Mouse (Mus musculus) layer of hippocampus, adult 18-20 months (tissue): ENCODE data around the gene Notch4. TPM values are rescaled to one million over a fixed set of nuclear protein-coding genes. Genes with fewer than 3 reads are reported as not detected.

Experiments used
- DNase-seq, 2 experiments: peaks; one replicate each; pipeline ENCODE4 v3.0.0; 2022; ENCODE audit warnings: low spot score in 2 of 2
- total RNA-seq, 2 experiments: library from RNA; stranded (reverse); gene quantifications; 2 replicates each; pipeline ENCODE4 v1.2.3; 2021

Notch4 gene
- total RNA-seq, 2 experiments from 2014 or later: 9.0 TPM

- DNase-seq: no peak
Measured at GRCm38 (mm10) chr17:34592581-34593549, 28.8 kb downstream of the Notch4 start.

DNA sequence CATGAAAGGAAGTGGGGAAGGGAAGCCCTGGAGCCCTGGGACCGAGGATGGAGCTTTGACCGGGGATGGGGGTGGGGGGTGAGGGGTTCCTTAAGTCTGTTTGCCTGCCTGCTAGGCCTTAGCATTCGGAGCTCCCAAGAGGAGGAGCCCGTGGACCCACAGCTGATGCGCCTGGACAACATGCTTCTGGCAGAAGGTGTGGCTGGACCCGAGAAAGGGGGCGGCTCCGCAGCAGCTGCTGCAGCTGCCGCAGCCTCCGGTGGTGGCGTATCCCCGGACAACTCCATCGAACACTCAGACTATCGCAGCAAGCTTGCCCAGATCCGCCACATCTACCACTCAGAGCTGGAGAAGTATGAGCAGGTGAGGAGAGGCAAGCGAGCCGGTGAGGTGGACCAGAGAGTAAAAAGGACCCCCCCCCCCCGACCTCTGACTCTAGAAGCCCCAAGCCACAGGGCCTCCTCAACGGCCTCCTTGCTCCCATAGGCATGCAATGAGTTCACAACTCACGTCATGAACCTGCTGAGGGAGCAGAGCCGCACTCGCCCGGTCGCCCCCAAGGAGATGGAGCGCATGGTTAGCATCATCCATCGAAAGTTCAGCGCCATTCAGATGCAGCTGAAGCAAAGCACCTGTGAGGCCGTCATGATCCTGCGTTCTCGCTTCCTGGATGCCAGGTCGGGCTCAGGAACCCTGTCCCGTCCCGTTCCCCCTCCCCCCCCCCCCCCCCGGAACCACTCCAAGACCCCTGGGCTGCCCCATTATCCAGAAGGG, 29.9 kb downstream of the Notch4 start:
- DNase-seq: no peak

DNA sequence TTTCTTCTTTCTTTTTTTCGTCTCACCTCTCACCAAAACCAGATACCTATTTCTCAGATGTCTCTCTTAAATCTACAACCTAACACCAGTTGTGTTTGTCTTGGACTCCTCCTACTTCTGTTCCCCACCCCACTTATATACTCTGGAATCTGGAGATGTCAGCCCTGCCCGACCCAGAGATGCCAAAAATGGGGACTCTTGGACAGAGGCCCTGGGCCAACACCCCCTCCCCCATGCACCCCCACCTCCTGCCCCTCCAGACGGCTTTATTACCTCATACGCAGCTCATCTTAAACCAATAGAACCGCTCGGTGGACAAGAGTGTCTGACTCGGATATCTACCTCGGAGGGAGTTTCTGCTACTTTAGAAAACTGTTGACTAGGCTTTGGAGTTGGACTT, 32.0 kb downstream of the Notch4 start:
- DNase-seq: no peak

GRCm38 (mm10) chr17:34597566-34598095, 33.6 kb downstream of the Notch4 start, which contains the start of gene Ager:
Gene Ager (plus strand): TSS chr17:34597862.
- no peak for DNase-seq

DNA sequence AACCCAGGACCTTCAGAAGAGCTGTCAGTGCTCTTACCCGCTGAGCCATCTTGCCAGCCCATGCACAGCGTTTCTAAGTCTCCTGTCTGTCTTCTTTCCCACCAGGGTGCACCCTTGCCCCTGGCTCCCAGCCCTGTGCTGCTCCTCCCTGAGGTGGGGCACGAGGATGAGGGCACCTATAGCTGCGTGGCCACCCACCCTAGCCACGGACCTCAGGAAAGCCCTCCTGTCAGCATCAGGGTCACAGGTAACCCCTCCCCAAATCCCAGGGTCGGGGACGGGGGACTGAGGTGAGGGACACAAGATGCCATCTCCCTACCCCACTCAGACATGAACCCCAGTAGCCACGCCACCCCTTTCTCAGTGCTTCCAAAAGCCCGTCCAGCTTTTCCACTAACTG, 35.8 kb downstream of the Notch4 start:
- no peak for DNase-seq

DNA sequence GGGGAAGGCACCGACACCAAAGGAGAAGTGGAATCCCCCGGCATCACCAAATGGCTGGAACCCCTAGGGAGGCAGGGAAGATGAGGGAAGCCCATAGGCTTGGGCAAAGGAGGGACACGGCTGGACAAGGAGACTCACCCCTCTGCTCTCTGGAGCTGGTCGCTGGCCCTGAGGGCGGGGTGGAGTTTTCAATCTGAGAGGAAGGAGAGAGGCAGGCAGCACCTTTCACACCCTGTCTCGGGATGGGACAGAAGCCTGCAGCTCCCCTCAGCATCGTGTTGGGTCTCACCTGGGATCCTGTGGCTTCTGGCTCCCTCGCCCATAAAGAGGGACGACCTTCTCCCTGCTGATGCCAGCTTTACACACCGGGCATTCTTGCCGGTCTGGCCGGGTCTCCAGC, 37.7 kb downstream of the Notch4 start:
- DNase-seq: no peak

GRCm38 (mm10) chr17:34603375-34604060, 39.5 kb downstream of the Notch4 start, which contains the start of gene Rnf5:
Gene Rnf5 (minus strand): TSS chr17:34603690.
- peak; percentile 99 to 100 for DNase-seq

DNA sequence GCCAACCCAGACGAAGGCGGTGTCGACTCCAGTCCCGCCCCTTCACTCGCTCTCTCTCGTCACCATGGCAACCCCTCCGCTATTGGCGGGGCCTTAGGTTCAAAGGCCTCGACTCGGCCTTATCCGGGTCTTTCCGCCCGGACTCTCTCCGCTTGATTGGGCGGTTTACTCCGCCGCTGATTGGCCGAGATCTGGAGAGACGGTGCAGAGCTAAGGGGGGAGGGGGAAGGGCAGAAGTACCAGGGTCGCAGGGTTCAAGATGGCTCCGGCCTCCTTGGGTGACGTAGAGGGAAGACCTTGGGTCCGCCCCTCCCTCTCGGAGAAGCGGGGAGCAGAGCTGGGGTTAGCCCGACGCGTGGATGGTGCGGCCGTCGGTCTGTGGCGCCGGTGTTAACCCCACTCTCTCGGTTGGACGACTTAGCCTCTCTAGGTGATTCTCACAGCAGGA, 40.0 kb downstream of the Notch4 start, which contains the start of gene Agpat1:
Agpat1 (plus strand) TSS at position 202 of the 448 bp plus-strand sequence.
- peak; percentile 96 to 98 for DNase-seq

- DNase-seq: no peak
Measured at GRCm38 (mm10) chr17:34604511-34605237, 40.6 kb downstream of the Notch4 start.

GRCm38 (mm10) chr17:34605609-34606008, 41.5 kb downstream of the Notch4 start:
- peak; percentile 95 to 99 for DNase-seq

DNA sequence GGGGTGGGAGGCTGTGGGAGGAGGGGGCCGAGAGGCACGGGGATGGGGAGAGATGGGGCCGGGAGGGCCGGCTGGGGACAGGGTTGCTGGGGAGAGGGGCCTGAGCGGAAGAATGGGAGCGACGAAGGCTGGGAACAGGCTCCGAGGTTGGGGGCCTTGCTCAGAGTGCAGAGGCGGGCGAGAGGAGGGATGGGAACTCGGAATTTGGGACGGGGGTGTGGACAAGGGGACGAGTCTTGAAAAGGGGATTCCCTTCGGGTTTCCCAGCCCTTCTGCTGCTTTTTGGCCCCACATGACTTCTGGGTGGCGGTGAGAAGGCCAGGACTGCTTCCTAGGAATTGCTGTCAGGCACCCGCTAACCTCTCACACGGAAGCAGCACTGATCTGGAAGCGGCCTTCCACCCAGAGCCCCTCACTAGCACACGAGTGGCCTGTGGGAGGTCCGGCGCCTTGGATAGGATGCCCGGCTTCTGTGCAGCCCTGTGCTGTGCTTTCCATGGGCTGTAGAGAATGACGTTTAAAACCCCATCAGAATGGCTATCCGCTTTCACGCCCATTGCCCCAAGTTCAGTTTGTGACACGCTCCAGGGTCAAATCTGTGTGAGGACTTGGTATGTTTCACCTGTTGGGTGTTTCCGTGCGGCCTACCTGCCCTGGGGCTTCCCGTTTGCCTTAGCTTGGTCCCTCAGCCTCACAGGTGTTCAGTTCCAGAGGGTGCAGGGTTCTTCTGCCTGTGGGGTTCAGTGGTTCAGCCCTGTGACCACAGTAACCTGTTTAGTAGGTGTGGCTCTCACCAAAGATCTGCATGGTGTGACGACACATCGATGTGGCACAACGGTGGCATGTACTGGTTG, 42.3 kb downstream of the Notch4 start:
- no peak for DNase-seq

DNA sequence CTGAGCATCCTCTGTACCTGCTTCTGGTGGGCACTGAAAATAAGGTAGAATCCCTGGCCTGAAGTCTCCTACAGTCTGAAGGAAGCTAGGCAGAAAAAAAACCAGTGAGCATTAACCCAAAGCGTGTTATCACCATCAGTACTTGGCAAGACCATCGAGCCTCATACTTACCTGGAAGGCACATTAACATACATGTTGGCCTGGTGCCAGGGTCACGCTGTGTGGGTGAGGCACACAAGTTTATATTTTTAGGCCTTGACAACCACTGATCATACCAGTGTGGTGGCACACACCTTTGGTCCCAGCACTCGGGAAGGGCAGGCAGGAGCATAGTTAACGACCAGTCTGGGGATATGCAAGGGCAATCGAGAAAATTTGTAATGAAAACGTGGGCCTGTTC, 43.9 kb downstream of the Notch4 start:
- no peak for DNase-seq

GRCm38 (mm10) chr17:34611050-34611449, 47.0 kb downstream of the Notch4 start:
- DNase-seq: no peak

GRCm38 (mm10) chr17:34613054-34613645, 49.1 kb downstream of the Notch4 start:
- no peak for DNase-seq

GRCm38 (mm10) chr17:34613830-34614229, 49.8 kb downstream of the Notch4 start:
- DNase-seq: no peak

GRCm38 (mm10) chr17:34615871-34616270, 51.8 kb downstream of the Notch4 start, which contains the start of gene Egfl8:
Gene Egfl8 (minus strand): TSS chr17:34615971.
- no peak for DNase-seq

DNA sequence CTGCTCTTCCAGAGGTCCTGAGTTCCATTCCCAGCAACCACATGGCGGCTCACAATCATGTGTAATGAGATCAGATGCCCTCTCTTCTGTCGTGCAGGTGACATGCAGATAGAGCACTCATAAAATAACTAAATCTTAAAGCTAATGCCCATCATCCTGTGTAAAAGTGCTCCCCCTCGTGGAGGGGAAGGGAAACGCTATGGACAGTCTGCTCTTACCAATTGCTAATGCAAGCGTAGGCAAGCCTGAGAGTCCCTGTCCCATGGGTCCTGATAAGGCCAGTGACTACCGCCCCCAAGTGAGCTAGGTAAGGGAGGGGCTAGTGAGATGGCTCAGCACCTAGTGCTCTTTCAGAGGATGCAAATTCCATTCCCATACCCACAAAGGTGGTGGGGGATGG, 54.9 kb downstream of the Notch4 start:
- peak in 1 of 2 experiments; percentile 82 for DNase-seq

DNA sequence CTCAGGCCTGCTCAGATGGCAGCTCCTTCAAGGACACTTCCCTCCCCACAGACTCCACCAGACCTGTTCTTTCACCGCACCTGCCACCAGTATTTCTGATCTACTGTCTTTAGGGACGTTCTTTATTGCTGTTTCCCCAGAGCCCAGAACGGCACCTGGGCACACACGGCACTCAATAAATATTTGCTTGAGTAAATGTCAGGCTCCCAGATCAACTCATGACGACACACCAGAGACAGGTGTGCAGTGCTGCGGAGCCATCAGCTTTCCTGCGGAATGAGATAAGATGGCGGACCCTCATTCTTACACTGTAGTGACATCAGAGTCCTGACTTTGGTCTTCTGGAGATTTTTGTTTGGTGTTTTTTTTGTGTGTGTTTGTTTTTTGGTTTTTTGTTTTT, 56.9 kb downstream of the Notch4 start:
- no peak for DNase-seq

DNA sequence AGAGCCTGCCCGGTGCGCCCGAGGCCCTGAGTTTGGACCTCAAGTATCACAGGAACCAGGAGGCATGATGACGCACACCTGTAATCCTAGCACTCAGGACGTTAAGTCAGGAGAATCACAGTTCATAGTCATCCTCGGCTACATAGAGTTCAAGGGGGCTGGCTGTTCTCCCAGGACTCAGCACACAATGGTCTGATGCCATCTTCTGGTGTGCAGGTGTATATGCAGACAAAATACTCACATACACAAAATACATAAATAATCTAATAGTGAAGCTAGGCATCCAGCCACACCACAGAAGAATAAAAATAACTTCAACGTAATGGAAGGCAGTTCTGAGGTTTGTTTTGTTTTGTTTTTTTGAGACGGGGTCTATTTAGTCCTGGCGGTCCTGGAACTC, 59.1 kb downstream of the Notch4 start:
- DNase-seq: no peak
